In genomic region chr6:70730828-70731227, GRCm38 (mm10) we compare ENCODE assay signal across 23 mouse cellular contexts.
DNase-seq lines count a peak whose midpoint lies in the region; ATAC-seq and TF ChIP-seq lines count a peak whose summit lies in the region.
"Had no signal": no experiment of that assay in that cellular context is flagged by ENCODE, and none has a peak within 500 bp of the region (broad histone marks: within the 10 kb centered on the region; RNA-seq: fewer than 3 reads in every experiment).

No protein-coding gene starts in this region.

- in situ Hi-C loops in CH12.LX (cut with MboI; ENCODE audit: low pct_ligation_motif_present, low pct_unique_long_range_greater_than_20kb, low sequenced_read_pairs): no loop called here

- no peak overlapping the region for H3K4me2 ChIP-seq in CH12.LX (ENCODE audit: insufficient read depth, low read depth, poor library complexity, severe bottlenecking)
- H3K4me2 ChIP-seq: embryonic facial prominence, embryonic 13.5 days; heart, embryonic 13.5 days; hindbrain, embryonic 15.5 days; kidney, embryonic 15.5 days; limb, embryonic 13.5 days; lung, embryonic 15.5 days; midbrain, embryonic 13.5 days; neural tube, embryonic 13.5 days had no signal

- peaks cover 14 to 19% of the 10 kb centered on the region in 2 experiments for H3K36me3 ChIP-seq in CH12.LX (replicated peaks in 1 of 2; ENCODE audit: control insufficient read depth in 1 of 2, insufficient read depth in 1 of 2, low read length in 1 of 2)
- H3K36me3 ChIP-seq: embryonic facial prominence, embryonic 13.5 days; heart, embryonic 13.5 days; hindbrain, embryonic 15.5 days; kidney, embryonic 15.5 days; limb, embryonic 13.5 days; lung, embryonic 15.5 days; midbrain, embryonic 13.5 days; neural tube, embryonic 13.5 days had no signal

- TF ChIP-seq POLR2A in CH12.LX (IDR thresholded peaks at IDR 0.05; ENCODE audit: low read depth, low read length): no peak

- no peak overlapping the region for H3K4me3 ChIP-seq in CH12.LX (replicated peaks in 1 of 3; ENCODE audit: low read depth in 2 of 3, low read length in 2 of 3, poor library complexity in 1 of 3)
- H3K4me3 ChIP-seq: embryonic facial prominence, embryonic 13.5 days; heart, embryonic 13.5 days; hindbrain, embryonic 15.5 days; kidney, embryonic 15.5 days; limb, embryonic 13.5 days; lung, embryonic 15.5 days; midbrain, embryonic 13.5 days; neural tube, embryonic 13.5 days had no signal

- H3K27me3 ChIP-seq in CH12.LX (replicated peaks): no peaks in the 10 kb centered on the region
- H3K27me3 ChIP-seq: embryonic facial prominence, embryonic 13.5 days; heart, embryonic 13.5 days; hindbrain, embryonic 15.5 days; kidney, embryonic 15.5 days; limb, embryonic 13.5 days; lung, embryonic 15.5 days; midbrain, embryonic 13.5 days; neural tube, embryonic 13.5 days had no signal

- peak; percentile 59 to 83; a peak in 2 of 4 replicates for ATAC-seq in hematopoietic stem cell, adult 5-6 weeks (replicated peaks in 1 of 2; ENCODE audit: insufficient read depth in 1 of 2, low FRiP score in 2 of 2, low TSS enrichment in 1 of 2, low read depth in 1 of 2, poor library complexity in 2 of 2, severe bottlenecking in 2 of 2)
- ATAC-seq in megakaryocyte, adult 5-6 weeks (ENCODE audit: poor library complexity, severe bottlenecking): peak; percentile 78
- ATAC-seq: forebrain, postnatal 0 days; intestine, embryonic 16.5 days; midbrain, embryonic 13.5 days had no signal

- no peak for TF ChIP-seq RAD21 in CH12.LX (IDR thresholded peaks at IDR 0.05; ENCODE audit: low read depth, low read length)

- TF ChIP-seq CTCF in CH12.LX (conservative IDR thresholded peaks at IDR 0.05 in 1 of 2, IDR thresholded peaks at IDR 0.05 in 1 of 2; ENCODE audit: low read depth in 2 of 2, low read length in 2 of 2): no peak

- TF ChIP-seq EP300 in CH12.LX (IDR thresholded peaks at IDR 0.05; ENCODE audit: low read length): no peak

- intact Hi-C loops in heart, postnatal 36 days (cut with DNase I): no loop called here

- dilution Hi-C loops in CH12.LX (cut with MboI; ENCODE audit: extremely low pct_ligation_motif_present, extremely low pct_unique_long_range_greater_than_20kb, low sequenced_read_pairs): no loop called here

- no peak overlapping the region for H3K9ac ChIP-seq in CH12.LX (ENCODE audit: insufficient read depth, low read depth)
- H3K9ac ChIP-seq: embryonic facial prominence, embryonic 13.5 days; forebrain, postnatal 0 days; heart, embryonic 13.5 days; hindbrain, embryonic 15.5 days; kidney, embryonic 15.5 days; limb, embryonic 13.5 days; lung, embryonic 15.5 days; midbrain, embryonic 13.5 days; neural tube, embryonic 13.5 days had no signal

- H3K79me2 ChIP-seq in CH12.LX (replicated peaks; ENCODE audit: control insufficient read depth, extremely low read depth, insufficient read depth, poor library complexity, severe bottlenecking): peaks cover 7% of the 10 kb centered on the region; the same call in 1 of the 2 replicates

- H3K4me1 ChIP-seq in CH12.LX (ENCODE audit: control insufficient read depth in 1 of 2, insufficient read depth in 2 of 2): peaks cover 22 to 65% of the 10 kb centered on the region in 2 experiments
- H3K4me1 ChIP-seq: embryonic facial prominence, embryonic 13.5 days; heart, embryonic 13.5 days; hindbrain, embryonic 15.5 days; kidney, embryonic 15.5 days; limb, embryonic 13.5 days; lung, embryonic 15.5 days; midbrain, embryonic 13.5 days; neural tube, embryonic 13.5 days had no signal

- peak overlapping the region; percentile 45; the same call in 1 of the 2 replicates for H3K27ac ChIP-seq in CH12.LX (ENCODE audit: insufficient read depth, low read depth)
- H3K27ac ChIP-seq: embryonic facial prominence, embryonic 13.5 days; heart, embryonic 13.5 days; hindbrain, embryonic 15.5 days; kidney, embryonic 15.5 days; limb, embryonic 13.5 days; lung, embryonic 15.5 days; midbrain, embryonic 13.5 days; neural tube, embryonic 13.5 days had no signal

- no peaks in the 10 kb centered on the region for H3K9me3 ChIP-seq in CH12.LX (replicated peaks; ENCODE audit: low read length)
- H3K9me3 ChIP-seq: embryonic facial prominence, embryonic 13.5 days; heart, embryonic 13.5 days; hindbrain, embryonic 15.5 days; kidney, embryonic 15.5 days; limb, embryonic 13.5 days; lung, embryonic 15.5 days; midbrain, embryonic 13.5 days; neural tube, embryonic 13.5 days had no signal

- DNase-seq in CH12.LX (ENCODE audit: extremely low read depth): no peak
- peak; percentile 96 for DNase-seq in MEL-GATA-1-ER (ENCODE audit: extremely low read depth, low read depth)
- no peak for DNase-seq in natural killer cell, adult 2 months (ENCODE audit: low spot score in 2 of 2)
- DNase-seq in urinary bladder, postnatal 4 days (ENCODE audit: low spot score in 2 of 2): no peak
- DNase-seq in heart, postnatal 36 days: no peak
- DNase-seq: cerebellum, adult 9-10 months; forebrain, postnatal 0 days; kidney, postnatal 4 days; layer of hippocampus, adult 9-11 months; lung, postnatal 4 days; right cerebral cortex, adult 18-20 months; spleen, adult 18-20 months had no signal

TF ChIP-seq in CH12.LX, 34 proteins besides CTCF, POLR2A, EP300 and RAD21:
- no peak for TF ChIP-seq MAFK (IDR thresholded peaks at IDR 0.05; ENCODE audit: insufficient replicate concordance, low read length)
TF ChIP-seq in CH12.LX: peak in this region for 0.
